Mouse (Mus musculus): ENCODE results near the gene Uri1. TPM values are rescaled to one million over a fixed set of nuclear protein-coding genes. Genes with fewer than 3 reads are reported as not detected.

The Uri1 gene
- total RNA-seq, 2 experiments from 2014 or later, result 22.4 to 24.0 TPM

GRCm38 (mm10) chr7:37931631-37932030, 91.7 kb downstream of the Uri1 start:
- intact Hi-C loops (cut with DNase I), result no loop called here
- no peak for DNase-seq

- DNase-seq, result no peak
- intact Hi-C loops (cut with DNase I), result loop anchor here (5.0 kb wide), 1 partner anchor 557 kb away; no protein-coding TSS in a partner anchor
Observed at GRCm38 (mm10) chr7:37929738-37930137, 93.6 kb downstream of the Uri1 start.

- no peak for DNase-seq
- intact Hi-C loops (cut with DNase I), result no loop called here
Observed at GRCm38 (mm10) chr7:37922999-37923398, 100.4 kb downstream of the Uri1 start.

DNA sequence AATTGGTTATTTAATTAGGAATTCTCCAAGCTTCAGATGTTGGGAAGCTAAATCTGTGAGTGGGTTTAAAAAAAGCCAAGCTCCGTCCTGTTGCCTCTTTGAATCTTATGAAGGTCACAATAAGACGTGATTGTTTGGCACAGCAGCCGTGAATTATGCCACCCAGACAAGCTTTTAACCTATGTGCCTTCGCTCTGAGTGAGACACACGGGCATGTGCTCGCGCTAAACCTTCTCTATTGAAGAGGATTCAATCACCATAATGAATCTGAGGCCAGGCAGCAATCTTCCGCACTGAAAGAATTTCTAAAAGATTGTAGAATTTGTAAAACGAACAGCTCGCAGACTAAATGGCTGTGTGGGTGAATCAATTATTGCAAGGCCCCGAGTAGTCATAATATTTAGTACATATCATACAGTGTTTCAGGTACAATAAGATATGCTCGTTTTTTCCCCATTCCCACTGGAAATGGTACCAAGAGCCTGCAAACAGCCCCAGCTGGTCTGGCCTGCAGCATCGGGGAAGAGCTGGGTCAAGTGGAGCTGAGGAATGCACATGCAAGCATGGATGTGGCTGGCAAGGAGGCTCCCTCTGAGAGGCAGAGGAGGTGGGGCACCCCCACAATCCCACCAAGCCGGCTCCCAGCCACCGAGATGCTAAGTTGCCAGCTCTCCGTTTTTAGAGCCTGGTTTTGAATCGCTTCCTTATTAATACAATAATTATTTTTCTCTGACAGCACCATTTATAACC, 101.5 kb downstream of the Uri1 start:
- intact Hi-C loops (cut with DNase I), result no loop called here
- DNase-seq, result no peak

DNA sequence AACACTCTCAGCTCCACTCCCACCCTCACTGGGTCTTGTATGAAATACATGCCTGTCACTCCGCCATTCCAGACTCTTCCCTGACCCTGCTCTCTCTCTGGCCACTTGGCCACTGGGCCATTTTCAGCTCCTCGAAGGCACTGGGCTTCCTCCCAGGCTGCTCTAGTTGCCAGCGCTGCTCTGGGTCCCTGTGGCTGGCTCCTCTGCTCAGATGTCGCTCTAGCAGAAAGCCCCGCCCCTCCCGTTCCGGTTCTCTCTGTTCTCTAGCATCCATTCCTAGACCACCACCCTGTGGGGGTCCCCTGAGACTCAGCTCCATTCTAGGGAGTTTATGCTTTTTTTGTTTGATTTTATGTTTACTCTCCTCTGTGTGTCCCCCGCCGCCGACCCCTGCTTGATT, 104.4 kb downstream of the Uri1 start:
- no peak for DNase-seq

DNA sequence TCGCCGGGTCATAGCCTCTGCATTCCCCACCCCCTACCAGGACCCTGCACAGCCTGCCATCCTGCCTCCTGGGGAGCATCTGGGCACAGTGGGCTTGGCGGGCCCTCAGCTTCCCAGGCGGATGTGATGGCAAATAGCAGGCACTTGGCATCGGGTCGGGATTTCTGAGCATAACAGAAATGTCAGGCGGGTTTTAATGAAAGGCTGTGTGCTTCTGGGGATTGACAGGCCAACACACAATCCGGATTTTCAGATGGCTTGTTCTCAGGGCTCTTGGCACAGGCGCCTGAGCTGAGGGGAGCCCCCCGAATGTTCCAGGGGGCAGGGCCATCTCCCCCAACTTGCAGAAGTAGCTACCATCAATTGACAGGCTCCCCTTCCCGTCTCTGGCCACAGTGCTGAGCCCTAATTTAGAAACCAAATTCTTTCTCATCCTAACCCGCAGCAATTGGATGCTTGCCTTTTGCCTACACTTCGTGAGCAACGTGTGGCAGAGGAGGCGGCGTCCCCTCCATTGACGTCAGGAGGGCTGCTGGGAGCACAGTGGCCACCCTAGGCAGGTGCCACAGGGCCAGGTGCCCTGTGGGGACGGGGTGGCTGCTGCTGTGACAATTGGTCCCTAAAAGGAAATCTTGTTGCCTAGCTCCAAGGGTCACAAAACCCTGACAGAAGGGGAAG, 106.5 kb downstream of the Uri1 start:
- DNase-seq, result no peak
- intact Hi-C loops (cut with DNase I), result no loop called here

More for the DNA sequence above, 104.4 kb downstream of the Uri1 start:
- intact Hi-C loops (cut with DNase I), result no loop called here

GRCm38 (mm10) chr7:37911802-37912122, 111.6 kb downstream of the Uri1 start:
- intact Hi-C loops (cut with DNase I), result no loop called here
- no peak for DNase-seq

- DNase-seq, result no peak
- intact Hi-C loops (cut with DNase I), result no loop called here
Observed at GRCm38 (mm10) chr7:37911114-37911801, 112.1 kb downstream of the Uri1 start.

- DNase-seq, result no peak
- intact Hi-C loops (cut with DNase I), result no loop called here
Observed at GRCm38 (mm10) chr7:37910161-37910560, 113.2 kb downstream of the Uri1 start.

Other genes with a start within 250 kb of the Uri1 start
- gene Zfp536, start 249.9 kb downstream of the Uri1 start, total RNA-seq (2021), result 1 to 10 TPM in 1 of 2 experiments, under 1 TPM in 1; 0.81 to 1.0 TPM
- 1 to 10 TPM in 1 of 2 experiments, under 1 TPM in 1; 0.49 to 1.5 TPM for gene Ccne1, start 84.0 kb upstream of the Uri1 start, total RNA-seq (2021)
- 10 to 100 TPM; 22.1 to 23.9 TPM for gene 1600014C10Rik, start 159.7 kb upstream of the Uri1 start, total RNA-seq (2021)
- gene Plekhf1, start 204.5 kb upstream of the Uri1 start, total RNA-seq (2021), result 1 to 10 TPM; 5.6 to 6.0 TPM
- gene Pop4, start 247.9 kb upstream of the Uri1 start, total RNA-seq (2021), result 1 to 10 TPM; 6.8 to 7.0 TPM